Mouse (Mus musculus): ENCODE results near the gene Ap4b1.

GRCm38 (mm10) chr3:103858881-103859801 is 49.8 kb downstream of the Ap4b1 start, which contains the start of gene Ptpn22:
- TF ChIP-seq ZC3H11A (IDR thresholded peaks at IDR 0.05; ENCODE audit: borderline replicate concordance, low read depth, low read length) (no peak), HCFC1 (IDR thresholded peaks at IDR 0.05; ENCODE audit: borderline replicate concordance, insufficient read depth, low read length) (no peak)

Measured in ES-E14 (cell line).